Mouse (Mus musculus) C2C12 (cell line): ENCODE data around the gene Klf12.

ENCODE experiments used
- CTCF ChIP-seq: IDR thresholded peaks from one replicate; pipeline ENCODE4 v1.5.1; 2011; ENCODE audit not compliant: control insufficient read depth, insufficient read depth, insufficient read length
- MAX ChIP-seq: IDR thresholded peaks from one replicate; pipeline ENCODE4 v1.6.1; 2011; ENCODE audit warnings: mild to moderate bottlenecking, control low read depth
- MYOD1 ChIP-seq: IDR thresholded peaks from one replicate; pipeline ENCODE4 v1.6.1; 2011; ENCODE audit warnings: low read depth; ENCODE audit not compliant: control insufficient read depth, insufficient read length
- USF1 ChIP-seq: IDR thresholded peaks from one replicate; pipeline ENCODE4 v1.6.1; 2011; ENCODE audit warnings: low read depth, mild to moderate bottlenecking, control low read depth, moderate library complexity

DNA sequence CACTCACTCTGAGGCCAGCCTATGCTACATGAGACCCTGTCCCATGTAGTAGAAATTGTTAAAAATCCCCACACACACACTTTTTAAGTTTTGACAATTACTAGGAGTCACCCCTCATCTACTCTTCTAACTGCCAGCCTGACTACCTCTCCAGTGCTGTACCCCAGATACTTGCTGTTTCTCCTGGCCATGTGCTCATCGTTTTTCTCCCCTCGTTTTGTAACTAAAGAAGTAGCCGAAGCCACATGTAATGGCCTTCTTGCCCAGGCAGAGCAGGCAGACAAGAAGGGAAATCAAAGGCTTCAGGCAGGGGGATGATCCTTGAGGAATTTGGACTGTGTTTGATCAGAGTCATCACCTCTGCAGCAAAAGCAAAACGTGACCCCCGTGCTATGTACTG lies 274.0 kb downstream of the Klf12 start:
- TF ChIP-seq MYOD1 (no peak), CTCF (no peak), USF1 (no peak), MAX (no peak)
